In the genomic region with DNA sequence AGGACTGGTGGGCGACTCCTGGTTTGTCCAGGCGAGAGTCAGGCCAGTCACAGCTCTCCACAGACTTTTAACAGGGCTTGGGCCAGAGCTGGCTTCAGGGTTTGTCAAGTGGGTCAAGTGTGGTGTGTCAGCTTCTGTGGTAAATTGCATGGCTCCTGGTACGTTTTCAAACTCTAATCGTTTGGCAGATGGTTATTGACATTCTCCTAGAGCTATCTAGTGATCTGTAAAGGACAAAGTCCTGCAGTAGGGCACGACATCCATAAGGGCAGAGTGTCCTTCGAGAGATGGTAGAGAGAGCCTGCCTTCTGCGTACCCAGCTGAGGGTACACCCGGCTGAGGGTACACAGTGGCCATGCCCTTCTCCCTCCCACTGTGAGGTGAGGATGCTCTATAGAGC, we compare ENCODE assay signal across 41 mouse cellular contexts. TPM values are rescaled to one million over a fixed set of nuclear protein-coding genes. Genes with fewer than 3 reads are reported as not detected.
"Had no signal": no experiment of that assay in that cellular context is flagged by ENCODE, and none has a peak within 500 bp of the region (broad histone marks: within the 10 kb centered on the region; RNA-seq: fewer than 3 reads in every experiment).

No protein-coding gene starts in this region.

- H3K27me3 ChIP-seq: heart, embryonic 12.5 days; heart, embryonic 13.5 days; heart, embryonic 15.5 days; hindbrain, embryonic 12.5 days; hindbrain, embryonic 13.5 days; hindbrain, embryonic 15.5 days; intestine, embryonic 15.5 days had no signal

- H3K4me3 ChIP-seq: heart, embryonic 10.5 days; heart, embryonic 12.5 days; heart, embryonic 13.5 days; heart, embryonic 15.5 days; hindbrain, embryonic 10.5 days; hindbrain, embryonic 12.5 days; hindbrain, embryonic 13.5 days; hindbrain, embryonic 15.5 days; intestine, embryonic 15.5 days; kidney, embryonic 15.5 days; layer of hippocampus, adult 2 months had no signal

- DNase-seq: heart, postnatal 10 days; heart, postnatal 14 days; heart, postnatal 36 days; heart, postnatal 4 days; kidney, adult 11 months; kidney, adult 18-20 months; kidney, adult 2 months; kidney, adult 8-10 months; kidney, adult 9 months; kidney, postnatal 10 days; kidney, postnatal 14 days; kidney, postnatal 25 days; kidney, postnatal 36 days; kidney, postnatal 4 days; layer of hippocampus, adult 9-11 months; layer of hippocampus, postnatal 36 days had no signal

- H3K4me1 ChIP-seq: heart, embryonic 10.5 days; heart, embryonic 12.5 days; heart, embryonic 13.5 days; heart, embryonic 15.5 days; hindbrain, embryonic 10.5 days; hindbrain, embryonic 12.5 days; hindbrain, embryonic 13.5 days; hindbrain, embryonic 15.5 days; intestine, embryonic 15.5 days had no signal

- H3K36me3 ChIP-seq: heart, embryonic 10.5 days; heart, embryonic 12.5 days; heart, embryonic 13.5 days; heart, embryonic 15.5 days; hindbrain, embryonic 10.5 days; hindbrain, embryonic 12.5 days; hindbrain, embryonic 13.5 days; hindbrain, embryonic 15.5 days; intestine, embryonic 15.5 days; kidney, embryonic 15.5 days had no signal

- H3K9ac ChIP-seq: heart, embryonic 12.5 days; heart, embryonic 13.5 days; heart, embryonic 15.5 days; hindbrain, embryonic 12.5 days; hindbrain, embryonic 13.5 days; hindbrain, embryonic 14.5 days; hindbrain, embryonic 15.5 days; intestine, embryonic 15.5 days; kidney, embryonic 15.5 days had no signal

- H3K4me2 ChIP-seq: heart, embryonic 11.5 days; heart, embryonic 12.5 days; heart, embryonic 13.5 days; heart, embryonic 15.5 days; hindbrain, embryonic 12.5 days; hindbrain, embryonic 13.5 days; hindbrain, embryonic 14.5 days; hindbrain, embryonic 15.5 days; intestine, embryonic 15.5 days; kidney, embryonic 15.5 days had no signal

- H3K27ac ChIP-seq: heart, embryonic 10.5 days; heart, embryonic 13.5 days; heart, embryonic 15.5 days; hindbrain, embryonic 10.5 days; hindbrain, embryonic 12.5 days; hindbrain, embryonic 13.5 days; hindbrain, embryonic 14.5 days; hindbrain, embryonic 15.5 days; hindbrain, postnatal 0 days; intestine, embryonic 15.5 days; kidney, embryonic 15.5 days; kidney, postnatal 0 days; layer of hippocampus, adult 2 months had no signal

- ATAC-seq: hindbrain, embryonic 16.5 days; hindbrain, postnatal 0 days; inflammation-experienced regulatory T-cells, adult 6 months; intestine, embryonic 15.5 days; intestine, embryonic 16.5 days; intestine, postnatal 0 days had no signal

- H3K9me3 ChIP-seq: heart, embryonic 10.5 days; heart, embryonic 12.5 days; heart, embryonic 13.5 days; heart, embryonic 15.5 days; hindbrain, embryonic 10.5 days; hindbrain, embryonic 12.5 days; hindbrain, embryonic 13.5 days; hindbrain, embryonic 15.5 days; intestine, embryonic 15.5 days; kidney, embryonic 15.5 days had no signal

RNA-seq across cellular contexts. Expression of a gene that starts 10.7 kb away (rescaled TPM):
- total RNA-seq: hematopoietic stem cell, adult 5-6 weeks; layer of hippocampus, adult 18-20 months; layer of hippocampus, adult 2 months; layer of hippocampus, adult 8-10 months; layer of hippocampus, postnatal 10 days; layer of hippocampus, postnatal 14 days; layer of hippocampus, postnatal 25 days; layer of hippocampus, postnatal 36 days had no signal
- polyA plus RNA-seq: inflammation-experienced regulatory T-cells, adult 6 months had no signal
